Mouse (Mus musculus): Measurements from ENCODE around the gene Idh3a.
"Not testable (repeated sequence)": the region's sequence is repeated elsewhere in the genome, so short reads cannot be mapped to it uniquely, and the experiment has no call there.

Gene Idh3a

DNA sequence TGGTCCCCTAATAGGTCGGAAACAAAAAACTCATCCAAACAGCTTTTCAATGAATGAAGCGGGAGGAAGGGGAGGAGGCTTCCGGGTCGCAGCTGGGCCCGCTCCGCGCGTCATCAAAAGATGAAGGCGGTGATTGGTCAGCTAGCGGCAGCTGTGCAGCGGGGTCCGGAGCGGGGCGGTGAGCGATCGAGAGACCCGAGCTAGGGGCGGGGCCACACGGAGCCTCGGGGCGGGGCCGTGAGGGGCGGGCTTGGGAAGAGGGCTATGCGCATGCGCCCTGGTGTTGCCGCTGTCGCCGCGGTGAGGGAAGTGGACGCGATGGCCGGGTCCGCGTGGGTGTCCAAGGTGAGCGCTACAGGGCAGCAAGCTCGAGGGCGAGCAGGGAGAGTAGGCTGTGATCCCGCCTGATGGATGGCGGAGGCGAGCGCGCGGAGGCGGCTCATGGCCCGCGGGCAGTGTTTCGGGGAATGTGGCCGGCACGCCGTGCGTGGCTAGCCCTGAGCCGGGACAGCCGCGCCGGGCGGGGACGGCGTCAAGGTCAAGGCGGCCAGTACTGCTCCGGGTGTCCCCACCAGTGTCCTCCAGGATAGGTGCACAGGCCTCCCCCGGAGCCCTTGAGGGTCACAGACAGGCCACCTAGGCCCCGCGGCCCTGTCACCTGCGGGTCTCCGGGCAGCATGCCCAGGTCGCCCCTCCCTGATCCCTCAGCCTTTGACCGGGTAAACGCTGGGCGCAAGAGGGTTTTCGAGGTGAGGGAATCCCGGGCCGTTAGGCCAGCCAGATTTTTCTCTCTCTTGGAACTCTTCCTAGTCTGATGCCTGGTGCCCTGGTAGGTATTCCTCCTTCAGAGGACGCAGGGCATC, at the start of gene Idh3a:
Gene Idh3a (plus strand): TSS at position 136 of the 863 bp plus-strand sequence.
- peak; percentile 99 for DNase-seq

DNA sequence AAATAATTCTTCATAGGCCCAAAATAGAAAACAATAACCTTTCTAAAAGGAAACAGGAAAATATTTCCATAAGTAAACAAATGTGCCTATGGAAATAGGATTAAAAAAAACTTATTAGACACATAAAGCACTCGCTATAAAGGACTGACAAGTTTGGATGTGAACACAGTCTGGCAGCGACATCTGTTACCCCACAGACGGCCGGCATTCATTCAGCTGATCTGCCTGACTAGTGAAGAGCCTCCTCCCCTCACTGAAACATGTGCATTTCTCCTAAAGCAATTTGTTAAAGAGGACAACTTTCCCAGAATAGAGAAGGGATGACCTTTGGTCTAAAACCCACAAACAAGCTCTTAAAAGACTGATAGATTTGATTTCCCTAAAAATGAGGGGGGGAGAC, 49.1 kb upstream of the Idh3a start:
- DNase-seq = no peak

DNA sequence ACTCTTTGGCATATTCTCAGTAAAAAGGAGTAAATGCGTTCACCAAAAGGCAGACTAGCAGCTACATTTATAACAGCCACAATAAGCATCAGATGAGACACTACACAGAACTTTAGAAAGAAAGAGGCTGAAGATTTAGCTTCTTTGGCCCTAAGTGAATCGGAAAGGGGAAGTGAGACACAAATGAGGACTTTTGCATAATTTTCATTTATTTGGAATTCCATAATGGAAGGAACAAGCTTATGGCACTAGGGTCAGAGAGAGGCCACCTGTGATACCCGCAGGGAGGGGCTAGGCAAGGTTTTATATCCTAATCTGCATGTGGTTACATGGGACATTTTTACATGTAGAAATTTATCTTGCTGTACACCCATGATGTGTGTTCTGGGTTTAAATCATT, 48.7 kb upstream of the Idh3a start:
- no peak for DNase-seq

DNA sequence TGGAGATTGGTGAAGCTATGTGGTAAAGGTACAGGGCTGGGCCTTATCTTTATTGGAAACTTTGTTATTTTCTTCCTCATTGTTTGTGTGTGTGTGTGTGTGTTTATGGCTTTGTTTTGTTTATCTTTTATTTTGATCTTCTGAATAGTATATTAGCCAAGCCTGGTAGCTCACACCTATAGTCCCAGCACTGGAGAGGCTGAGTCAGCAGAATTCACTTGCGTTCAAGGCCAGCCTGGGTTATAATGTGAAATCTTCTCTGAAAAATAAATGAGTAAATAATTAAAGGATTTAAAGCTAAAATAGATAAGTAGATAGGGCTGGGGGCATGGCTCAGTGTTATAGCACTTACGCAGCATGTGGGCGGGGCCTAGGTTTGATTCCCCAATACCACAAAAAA, 47.9 kb upstream of the Idh3a start:
- no peak for DNase-seq

DNA sequence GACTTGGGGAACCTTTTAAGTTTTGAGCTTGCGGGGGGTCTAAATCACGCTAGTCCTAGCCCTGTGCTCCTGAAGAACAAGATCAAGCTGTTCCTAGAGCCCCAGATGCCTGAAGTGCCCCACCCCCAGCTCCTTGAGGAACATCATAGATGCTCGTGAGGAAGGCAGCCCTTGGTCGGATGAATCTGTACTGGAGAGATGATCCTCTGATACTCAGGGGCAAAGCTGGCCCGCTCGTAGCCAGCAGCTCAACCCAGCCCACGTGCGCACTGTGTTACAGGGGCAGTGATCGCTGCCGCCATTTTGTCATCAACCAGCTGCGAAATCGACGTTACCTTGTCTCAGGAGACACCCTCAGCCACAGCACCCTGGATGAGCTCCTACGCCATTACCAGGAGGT, 47.5 kb upstream of the Idh3a start, which contains the start of gene Sh2d7:
Gene Sh2d7 (plus strand): TSS at position 301 of the 400 bp plus-strand sequence.
- no peak for DNase-seq

DNA sequence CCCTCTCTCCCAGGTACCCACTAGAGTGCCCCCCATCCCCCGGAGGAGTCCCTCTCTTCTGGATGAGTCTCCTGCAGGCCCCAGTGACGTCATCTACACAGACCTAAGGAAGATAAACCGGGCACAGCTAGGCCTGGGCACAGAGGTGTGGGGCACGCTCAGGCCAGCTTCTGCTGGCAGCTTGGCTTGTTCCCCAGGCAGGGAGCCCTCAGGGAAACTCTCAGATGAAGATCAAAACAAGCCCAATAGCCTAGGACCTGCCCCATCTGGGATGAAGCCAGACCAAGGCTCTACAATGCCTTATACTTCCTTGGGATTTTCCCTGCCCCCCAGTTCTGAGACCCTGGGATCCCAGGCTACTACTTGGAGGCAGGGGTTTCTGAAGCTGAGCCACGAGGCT, 45.3 kb upstream of the Idh3a start:
- no peak for DNase-seq

DNA sequence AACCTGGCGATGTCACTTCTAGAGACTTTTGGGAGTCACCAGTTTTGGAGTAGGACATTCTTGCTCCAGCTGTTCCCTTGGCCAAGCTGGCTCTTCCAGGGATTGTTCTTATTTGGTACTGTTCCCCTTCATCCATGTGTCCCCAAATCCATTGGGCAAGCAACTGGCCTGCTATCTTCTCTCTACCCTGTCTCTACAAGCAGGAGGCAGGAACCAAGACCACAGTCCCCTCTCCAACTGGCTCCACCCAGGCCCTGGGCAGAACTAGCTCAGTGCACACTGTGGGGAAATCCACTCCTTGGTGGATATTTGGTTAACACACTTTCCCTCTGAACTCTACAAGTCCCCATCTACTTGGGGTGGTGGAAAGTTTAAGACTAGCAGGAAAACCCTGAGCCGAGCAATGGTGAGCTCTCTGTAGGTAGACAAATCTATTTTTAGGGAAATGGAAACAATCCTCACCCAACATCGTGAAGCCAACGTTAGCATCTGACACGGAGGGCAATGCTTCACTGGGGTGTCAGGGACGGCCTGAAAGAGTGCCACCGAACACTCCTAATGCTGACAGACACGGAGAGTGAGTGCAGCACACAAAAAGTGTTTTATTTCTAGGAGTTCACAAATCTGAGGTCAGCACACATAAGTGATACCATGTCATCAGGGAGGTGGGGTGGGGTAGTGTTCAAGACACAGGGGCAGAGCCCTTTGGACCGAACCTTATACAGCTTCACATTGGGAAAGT, 41.8 kb upstream of the Idh3a start:
- no peak for DNase-seq

DNA sequence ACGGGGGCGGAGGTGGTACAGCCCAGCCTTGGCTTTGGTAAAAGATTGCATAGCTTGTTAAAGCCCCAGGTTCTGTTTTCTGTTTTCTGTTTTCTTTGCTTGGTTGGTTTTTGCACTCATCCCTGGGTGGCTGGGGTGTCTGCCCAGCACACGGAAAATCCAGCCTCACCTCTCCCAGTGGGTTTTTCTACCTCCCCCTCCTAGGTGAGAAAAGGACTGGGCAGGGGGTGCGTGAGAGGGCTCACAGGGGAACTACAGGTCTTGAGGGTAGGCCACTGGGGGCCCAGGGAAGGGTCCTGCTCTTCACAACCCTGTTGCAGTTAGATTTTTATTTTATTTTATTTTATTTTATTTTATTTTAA, 41.2 kb upstream of the Idh3a start:
- no peak for DNase-seq

DNA sequence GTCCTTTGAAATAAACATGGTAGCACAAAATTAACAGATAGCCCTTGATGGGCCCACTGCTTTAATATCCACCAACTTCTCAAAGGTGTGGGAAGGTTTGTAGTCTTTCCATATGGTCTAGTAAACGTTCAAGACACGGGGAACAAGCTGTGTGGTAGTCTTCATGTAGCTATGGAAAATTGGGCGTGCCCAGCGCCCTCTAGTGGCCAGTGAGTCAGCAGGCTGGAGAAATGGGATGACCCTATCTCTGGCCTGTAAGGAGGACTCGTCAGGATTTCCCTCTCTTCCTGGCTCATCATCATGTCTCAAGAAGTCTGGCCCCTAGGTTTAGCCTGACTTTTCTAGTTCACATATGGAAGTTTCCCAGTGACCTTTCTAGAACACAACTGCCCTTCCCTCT, 38.6 kb upstream of the Idh3a start:
- DNase-seq = peak; percentile 17 to 23

DNA sequence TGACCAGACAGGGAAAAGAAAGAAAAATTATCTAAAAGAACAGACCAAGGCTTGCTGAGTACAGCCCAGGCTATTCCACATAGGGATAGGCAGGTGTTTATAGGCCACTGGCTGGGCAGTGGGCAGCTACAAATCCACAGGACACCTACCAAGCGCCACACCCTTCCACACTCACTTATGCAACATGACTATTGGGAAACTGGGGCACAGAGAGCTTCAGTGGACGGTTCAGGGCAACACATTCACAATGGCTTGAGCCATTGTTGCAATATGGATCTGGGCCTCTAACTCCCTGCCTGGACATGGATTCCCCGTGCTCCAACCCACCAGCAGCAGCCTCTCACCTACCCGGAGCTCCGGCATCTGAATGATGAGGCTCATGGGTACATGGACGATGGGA, 36.7 kb upstream of the Idh3a start:
- DNase-seq = no peak

DNA sequence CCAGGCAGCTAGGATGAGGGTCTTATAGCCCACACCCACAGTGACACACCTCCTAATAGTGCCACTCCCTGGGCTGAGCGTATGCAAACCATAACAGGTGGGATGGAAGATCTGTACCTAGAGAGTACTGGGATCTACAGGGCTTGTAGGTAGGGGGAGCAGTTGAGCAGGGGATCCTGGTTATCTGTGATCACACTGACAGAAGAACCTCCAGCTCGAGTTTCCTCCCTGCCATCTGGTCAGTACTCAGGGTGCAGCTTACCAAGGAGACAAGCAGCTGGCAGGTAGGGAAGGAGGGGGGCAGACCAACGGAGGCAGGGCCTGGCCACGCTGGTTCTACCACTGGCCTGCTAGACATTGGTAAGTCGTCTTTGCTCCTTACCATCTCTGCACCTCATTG, 33.7 kb upstream of the Idh3a start:
- DNase-seq = peak; percentile 25 to 27

DNA sequence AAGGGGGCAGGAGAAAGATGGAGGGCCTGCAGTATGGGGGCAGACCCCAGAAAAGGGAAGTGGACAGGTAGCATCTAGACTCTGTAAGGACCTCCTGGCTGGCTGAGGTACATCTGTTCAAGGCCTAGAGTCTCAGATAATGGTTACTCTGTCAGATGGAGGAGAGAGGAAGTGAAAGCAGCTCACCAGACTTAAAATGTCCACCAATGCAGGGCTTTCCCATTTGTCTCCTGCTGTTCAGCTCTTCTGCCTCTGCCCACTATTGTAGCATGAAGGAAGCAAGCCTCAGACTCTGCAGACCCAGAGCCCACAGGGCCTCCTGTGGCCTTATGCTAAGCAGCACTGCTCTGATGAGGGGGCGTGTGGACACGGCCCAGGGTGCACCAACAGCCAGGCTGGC, 31.1 kb upstream of the Idh3a start:
- DNase-seq = no peak

DNA sequence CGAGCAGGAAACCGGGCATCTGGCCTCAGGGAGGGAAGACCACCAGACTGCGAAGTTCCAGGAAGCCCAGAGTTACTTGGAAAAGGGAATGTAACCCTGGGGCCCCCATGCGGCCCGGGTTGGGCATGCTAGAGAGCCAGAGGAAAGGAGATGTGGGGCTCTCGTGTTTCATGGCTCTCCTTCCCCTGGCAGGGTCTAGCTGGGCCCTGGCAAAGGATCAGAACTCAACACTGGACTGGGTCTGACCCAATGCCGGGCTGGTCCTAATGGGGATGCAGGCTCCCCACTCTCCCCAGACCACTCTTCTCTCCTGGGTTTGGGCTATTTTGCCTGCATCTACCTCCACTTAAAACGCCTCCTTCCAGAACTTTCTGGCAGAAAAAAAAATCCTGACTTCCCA, 27.4 kb upstream of the Idh3a start:
- DNase-seq = no peak

DNA sequence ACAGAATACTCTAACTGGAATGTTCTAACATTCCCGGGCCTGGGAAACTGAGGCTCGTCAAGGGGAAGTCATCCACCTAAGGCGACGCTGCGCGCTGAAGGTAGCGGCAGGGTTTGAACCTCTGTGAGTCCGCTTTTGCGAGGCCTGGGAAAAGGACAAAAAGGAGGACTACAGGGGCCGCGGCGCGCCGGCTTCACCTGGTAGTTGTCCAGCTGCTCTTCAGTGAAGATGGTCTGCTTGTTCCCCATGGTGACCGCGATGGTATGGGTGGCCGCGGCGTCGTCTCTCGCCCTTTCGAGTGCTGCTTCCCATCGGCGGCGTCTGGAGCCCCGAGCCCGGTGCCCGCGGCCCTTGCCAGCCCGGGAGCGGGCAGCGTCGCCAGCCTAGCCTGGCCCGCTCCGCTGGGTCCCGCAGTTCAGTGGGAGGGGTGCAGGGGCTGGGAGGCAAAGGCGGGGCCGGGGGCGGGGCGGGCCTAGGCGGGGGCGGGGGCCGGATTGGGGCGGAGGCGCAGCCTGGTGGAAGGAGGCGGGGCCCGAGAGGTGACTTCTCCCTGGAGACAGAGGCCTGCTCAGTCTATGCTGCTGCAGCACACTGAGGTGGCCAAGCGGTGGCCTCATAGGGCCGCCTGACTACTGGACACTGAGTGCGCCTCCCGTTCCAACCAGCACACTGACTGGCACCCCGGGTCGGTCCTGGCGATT, 26.2 kb upstream of the Idh3a start, which contains the start of gene Cib2:
Gene Cib2 (minus strand): TSS at position 448 of the 701 bp plus-strand sequence.
- DNase-seq = peak; percentile 75 to 82

DNA sequence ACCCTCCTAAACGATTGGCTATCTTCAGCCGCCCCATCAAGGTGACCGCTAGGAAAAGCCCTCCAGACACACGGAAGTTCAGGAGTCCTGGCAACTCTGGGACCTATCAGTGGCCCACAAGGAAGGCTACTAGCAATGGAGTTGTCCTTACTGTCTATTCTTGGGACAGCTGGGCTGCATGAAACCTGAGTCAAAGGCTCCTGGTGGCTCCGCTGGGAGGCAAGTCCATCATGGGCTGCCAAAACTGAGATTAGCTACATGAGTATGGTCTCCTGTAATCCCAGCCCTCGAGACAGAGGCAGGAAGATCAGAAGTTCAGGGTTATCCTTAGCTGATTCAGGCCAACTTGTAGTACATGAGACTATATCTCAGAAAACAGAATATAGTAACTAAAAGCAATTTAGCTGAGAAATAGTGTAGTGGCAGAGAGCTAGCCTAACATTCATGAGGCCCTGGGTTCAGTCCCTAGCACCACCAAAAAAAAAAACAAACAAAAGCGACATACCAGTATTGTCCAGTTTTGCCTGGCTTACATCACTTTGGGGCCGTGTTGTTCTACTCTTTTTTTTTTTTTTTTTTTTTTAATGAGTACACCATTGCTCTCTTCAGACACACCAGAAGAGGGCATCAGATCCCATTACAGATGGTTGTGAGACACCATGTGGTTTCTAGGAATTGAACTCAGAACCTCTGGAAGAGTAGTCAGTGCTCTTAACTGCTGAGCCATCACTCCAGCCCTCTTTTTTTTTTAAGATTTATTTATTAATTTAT, 25.1 kb upstream of the Idh3a start:
- DNase-seq = no peak

DNA sequence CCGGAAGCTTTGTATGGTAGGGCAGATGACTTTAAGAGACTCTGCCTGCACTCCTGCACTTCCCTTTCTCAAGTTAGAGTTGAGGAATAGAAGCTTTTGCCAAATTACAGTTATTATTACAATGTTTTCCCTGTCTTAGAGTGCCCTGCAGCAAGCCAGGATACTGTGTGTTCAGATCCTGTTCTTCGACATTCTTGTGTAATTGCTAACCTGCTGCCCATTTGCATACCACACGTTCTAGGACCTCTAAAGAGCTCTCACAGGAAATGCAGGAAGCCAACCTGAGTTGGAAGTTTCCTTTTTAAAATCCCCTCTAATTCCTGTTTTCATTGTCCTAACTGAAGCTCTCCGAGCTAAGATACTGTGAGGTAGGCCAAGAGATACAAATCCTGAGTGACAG, 19.2 kb upstream of the Idh3a start:
- DNase-seq = no peak

DNA sequence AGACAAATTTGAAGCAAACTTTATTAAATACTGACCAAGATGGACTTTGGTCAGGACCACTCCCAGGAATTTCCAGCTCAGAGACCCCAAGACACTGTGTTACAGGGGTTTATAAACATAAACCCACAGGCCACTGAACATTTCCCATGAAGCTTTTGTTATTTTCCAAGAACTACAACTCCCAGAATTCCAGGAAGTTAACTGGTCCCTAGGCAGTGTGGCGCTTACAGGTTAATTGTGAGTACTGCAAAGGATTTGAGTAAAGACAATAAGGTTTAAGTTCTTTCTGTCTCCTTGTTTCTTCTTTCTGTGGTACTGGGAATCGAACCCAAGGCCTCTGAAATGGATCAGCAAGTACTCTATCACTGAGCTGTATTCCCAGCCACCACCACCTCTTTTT, 17.4 kb upstream of the Idh3a start:
- DNase-seq = no peak

DNA sequence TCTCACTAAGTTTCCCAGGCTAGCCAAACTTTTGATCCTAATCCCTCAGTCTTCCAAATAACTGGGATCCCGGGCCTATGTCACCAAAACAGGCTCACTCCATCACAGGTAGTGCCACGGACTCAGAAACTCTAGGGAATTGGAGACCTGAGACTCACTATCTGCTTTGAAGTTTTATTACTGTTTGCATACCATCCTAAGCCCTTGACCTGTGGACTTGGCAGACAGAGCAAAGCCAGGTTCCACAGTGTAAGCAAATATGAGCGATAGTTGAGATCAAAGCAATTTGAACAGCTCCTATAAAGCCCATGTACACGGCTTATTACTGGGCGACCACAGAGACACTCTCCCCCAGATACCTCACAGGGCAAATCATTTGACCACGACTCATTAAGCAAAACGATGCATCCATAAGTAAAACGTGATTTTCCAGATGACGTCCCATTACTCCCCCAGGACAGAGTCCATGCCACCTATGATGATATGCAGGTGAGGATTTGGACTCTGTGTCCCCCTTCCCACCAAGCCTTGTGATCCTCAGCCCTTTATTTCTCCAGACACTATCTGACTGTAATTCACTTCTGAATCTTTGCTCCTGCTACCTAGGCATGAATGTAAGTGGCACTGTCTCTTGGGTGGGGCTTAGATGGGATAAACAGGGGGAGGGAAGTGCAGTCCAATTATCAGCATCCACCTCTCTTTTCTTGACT, 14.8 kb upstream of the Idh3a start:
- DNase-seq = no peak

DNA sequence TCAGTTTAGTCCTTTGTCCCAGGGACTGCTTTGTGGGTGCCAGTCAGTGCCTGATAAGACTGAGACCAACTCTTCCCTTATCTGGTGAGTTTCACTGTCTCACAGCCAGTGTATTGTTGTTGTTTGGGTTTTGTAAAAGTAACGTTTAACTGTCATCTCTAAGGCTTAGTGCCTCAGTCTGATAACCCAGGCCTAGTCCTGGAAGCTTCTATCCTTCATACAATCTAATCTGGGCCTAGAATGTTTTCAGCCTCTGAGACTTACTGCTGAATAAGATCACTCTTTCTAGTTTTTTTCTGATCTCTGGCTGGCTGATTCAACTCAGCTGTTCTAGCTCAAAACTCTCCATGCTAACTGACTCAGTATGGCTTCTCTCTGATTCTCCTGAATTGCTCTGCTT, 2.4 kb upstream of the Idh3a start:
- DNase-seq = no peak

DNA sequence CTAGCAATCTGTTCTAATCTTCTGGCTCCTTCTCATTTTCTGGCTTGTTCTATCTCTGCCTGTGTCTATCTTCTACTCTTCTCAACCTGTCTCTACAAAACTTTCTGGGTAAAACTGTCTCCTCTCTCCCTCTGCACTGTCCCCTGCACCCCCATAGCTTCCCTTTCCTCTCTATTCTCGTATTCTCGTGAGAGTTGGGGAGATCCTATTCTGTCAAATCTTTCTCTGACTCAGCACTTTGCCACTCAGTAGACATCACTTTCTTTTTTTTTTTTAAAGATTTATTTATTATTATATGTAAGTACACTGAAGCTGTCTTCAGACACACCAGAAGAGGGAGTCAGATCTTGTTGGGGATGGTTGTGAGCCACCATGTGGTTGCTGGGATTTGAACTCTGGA, 2.0 kb upstream of the Idh3a start:
- DNase-seq = not testable (repeated sequence)

DNA sequence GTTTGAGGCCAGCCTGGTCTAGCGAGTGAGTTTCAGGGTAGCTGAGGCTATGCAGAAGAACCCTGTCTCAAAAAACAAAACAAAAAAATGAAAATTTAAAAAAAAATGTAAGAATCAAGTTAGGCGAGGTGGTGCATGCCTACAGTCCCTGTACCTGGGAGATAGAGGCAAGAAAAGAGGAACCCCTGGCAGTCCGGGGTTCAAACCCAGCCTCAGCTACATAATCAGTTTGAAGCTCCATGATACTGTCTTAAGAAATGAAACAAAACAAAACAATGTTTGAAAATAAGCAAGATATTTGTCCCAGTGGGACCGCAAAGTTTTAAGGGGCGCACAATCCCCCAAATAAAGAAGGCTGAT, 315 bp upstream of the Idh3a start:
- DNase-seq = no peak

DNA sequence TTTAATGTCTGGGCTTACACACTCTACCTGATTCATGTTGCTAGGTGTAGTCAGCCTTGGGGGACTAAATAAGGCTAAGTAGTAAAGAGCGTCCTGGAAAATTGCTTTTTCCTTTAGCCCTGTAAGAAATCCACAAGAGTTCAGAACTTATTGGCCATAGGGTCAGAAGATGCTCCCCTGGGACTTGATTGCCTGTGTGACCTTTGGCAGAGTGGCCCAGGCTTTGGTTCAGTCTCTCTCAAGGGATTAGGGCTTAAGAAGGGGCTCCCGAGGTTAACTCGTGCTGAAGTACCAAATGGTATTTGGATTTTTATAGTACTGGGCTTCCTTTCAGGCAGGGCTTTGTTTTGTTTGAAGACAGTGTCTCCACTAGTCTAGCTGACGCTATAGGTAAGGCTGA, 1.7 kb downstream of the Idh3a start:
- DNase-seq = no peak

All from thymus, postnatal 36 days (tissue).